Mouse (Mus musculus) CH12.LX (cell line): ENCODE measurements around the gene Dnase1l3. TPM values are rescaled to one million over a fixed set of nuclear protein-coding genes. Genes with fewer than 3 reads are reported as not detected.

ENCODE experiments used
- DNase-seq: peaks from one replicate; pipeline ENCODE4 v3.0.0-alpha.2; 2013; ENCODE audit errors: extremely low read depth
- H3K27ac ChIP-seq: 2 replicates; pipeline ENCODE4 v1.5.1; 2012; ENCODE audit warnings: low read depth, mild to moderate bottlenecking, control low read depth, moderate library complexity; ENCODE audit not compliant: insufficient read depth
- H3K27me3 ChIP-seq: replicated peaks from 2 replicates; pipeline ENCODE3; 2012; ENCODE audit warnings: inconsistent platforms
- H3K36me3 ChIP-seq, 2 experiments: replicated peaks in 1 of 2; 2 replicates each; pipeline versions ENCODE3 to v1.6.1; 2012; ENCODE audit warnings: inconsistent platforms in 1 of 2, low read length in 1 of 2, mild to moderate bottlenecking in 1 of 2, mixed read lengths in 1 of 2, moderate library complexity in 1 of 2; ENCODE audit not compliant: control insufficient read depth in 1 of 2, insufficient read depth in 1 of 2
- H3K4me1 ChIP-seq, 2 experiments: 2 replicates each; pipeline ENCODE4 v1.6.1; 2012; ENCODE audit warnings: inconsistent platforms in 1 of 2, moderate library complexity in 1 of 2; ENCODE audit not compliant: insufficient read depth in 2 of 2, control insufficient read depth in 1 of 2
- H3K4me2 ChIP-seq: 2 replicates; pipeline ENCODE4 v1.6.1; 2012; ENCODE audit warnings: low read depth, mild to moderate bottlenecking, control low read depth; ENCODE audit not compliant: poor library complexity, insufficient read depth, severe bottlenecking
- H3K4me3 ChIP-seq, 3 experiments: fragments of 150-350 bp in 1 of 3; sonication (generic) in 1 of 3; replicated peaks in 1 of 3; 2 replicates each; pipeline versions ENCODE3 to v1.5.1; 2011 to 2012; ENCODE audit warnings: low read depth in 2 of 3, low read length in 2 of 3, mild to moderate bottlenecking in 2 of 3, moderate library complexity in 2 of 3, control low read depth in 1 of 3, improper control_type of control experiment in 1 of 3, inconsistent platforms in 1 of 3, mixed read lengths in 1 of 3; ENCODE audit not compliant: poor library complexity in 1 of 3
- H3K79me2 ChIP-seq: replicated peaks from 2 replicates; pipeline ENCODE4 v1.6.1; 2012; ENCODE audit warnings: mild to moderate bottlenecking, moderate library complexity; ENCODE audit not compliant: control insufficient read depth, poor library complexity, insufficient read depth, severe bottlenecking; ENCODE audit errors: extremely low read depth
- H3K9ac ChIP-seq: 2 replicates; pipeline ENCODE4 v1.6.1; 2012; ENCODE audit warnings: low read depth, mild to moderate bottlenecking, control low read depth, moderate library complexity; ENCODE audit not compliant: insufficient read depth
- H3K9me3 ChIP-seq: replicated peaks from 2 replicates; pipeline ENCODE3; 2012; ENCODE audit warnings: low read length, inconsistent platforms, mixed read lengths
- CHD1 ChIP-seq: IDR thresholded peaks from 2 replicates; pipeline ENCODE4 v1.6.1; 2012; ENCODE audit warnings: low read depth, low read length, improper control_type of control experiment, inconsistent platforms
- E2F4 ChIP-seq: IDR thresholded peaks from 2 replicates; pipeline ENCODE4 v1.6.1; 2011; ENCODE audit warnings: low read depth, low read length, improper control_type of control experiment; ENCODE audit not compliant: insufficient replicate concordance
- EP300 ChIP-seq: IDR thresholded peaks from 2 replicates; pipeline ENCODE4 v1.6.1; 2011; ENCODE audit warnings: low read length, improper control_type of control experiment
- ETS1 ChIP-seq: conservative IDR thresholded peaks from 2 replicates; pipeline ENCODE4 v1.6.1; 2012; ENCODE audit warnings: low read depth, mild to moderate bottlenecking, inconsistent platforms, low read length, improper control_type of control experiment, moderate library complexity
- GABPA ChIP-seq: IDR thresholded peaks from 2 replicates; pipeline ENCODE4 v1.6.1; 2012; ENCODE audit warnings: low read depth, low read length, improper control_type of control experiment, inconsistent platforms; ENCODE audit not compliant: insufficient replicate concordance
- HCFC1 ChIP-seq: IDR thresholded peaks from 2 replicates; pipeline ENCODE4 v1.6.1; 2012; ENCODE audit warnings: low read depth, mild to moderate bottlenecking, inconsistent platforms, low read length, improper control_type of control experiment
- JUN ChIP-seq: IDR thresholded peaks from 2 replicates; pipeline ENCODE4 v1.6.1; 2011; ENCODE audit warnings: low read depth, mild to moderate bottlenecking, low read length, improper control_type of control experiment, moderate library complexity; ENCODE audit not compliant: insufficient read depth
- JUND ChIP-seq: conservative IDR thresholded peaks from 2 replicates; pipeline ENCODE4 v1.6.1; 2011; ENCODE audit warnings: low read depth, low read length, improper control_type of control experiment
- MAFK ChIP-seq: IDR thresholded peaks from 2 replicates; pipeline ENCODE4 v1.6.1; 2011; ENCODE audit warnings: low read length, improper control_type of control experiment; ENCODE audit not compliant: insufficient replicate concordance
- MAX ChIP-seq: IDR thresholded peaks from 2 replicates; pipeline ENCODE4 v1.6.1; 2011; ENCODE audit warnings: low read length, improper control_type of control experiment
- MAZ ChIP-seq: IDR thresholded peaks from 2 replicates; pipeline ENCODE4 v1.6.1; 2012; ENCODE audit warnings: low read depth, mild to moderate bottlenecking, inconsistent platforms, low read length, improper control_type of control experiment, moderate library complexity
- MEF2A ChIP-seq: IDR thresholded peaks from 2 replicates; pipeline ENCODE4 v1.6.1; 2014; ENCODE audit warnings: low read depth, mild to moderate bottlenecking, inconsistent platforms, low read length, improper control_type of control experiment, borderline replicate concordance
- MXI1 ChIP-seq: IDR thresholded peaks from 2 replicates; pipeline ENCODE4 v1.6.1; 2011; ENCODE audit warnings: mild to moderate bottlenecking, low read depth, low read length, improper control_type of control experiment
- PAX5 ChIP-seq: IDR thresholded peaks from 2 replicates; pipeline ENCODE4 v1.6.1; 2012; ENCODE audit warnings: low read length, inconsistent platforms, mixed read lengths
- POLR2A ChIP-seq: IDR thresholded peaks from 2 replicates; pipeline ENCODE4 v1.6.1; 2011; ENCODE audit warnings: low read depth, mild to moderate bottlenecking, improper control_type of control experiment, low read length
- RAD21 ChIP-seq: IDR thresholded peaks from 2 replicates; pipeline ENCODE4 v1.6.1; 2011; ENCODE audit warnings: low read depth, mild to moderate bottlenecking, low read length, improper control_type of control experiment, moderate library complexity
- SIN3A ChIP-seq: IDR thresholded peaks from 2 replicates; pipeline ENCODE4 v1.6.1; 2012; ENCODE audit warnings: low read length, improper control_type of control experiment, inconsistent platforms
- TBP ChIP-seq: conservative IDR thresholded peaks from 2 replicates; pipeline ENCODE4 v1.6.1; 2011; ENCODE audit warnings: low read depth, low read length, improper control_type of control experiment
- ZC3H11A ChIP-seq: IDR thresholded peaks from 2 replicates; pipeline ENCODE4 v1.6.1; 2012; ENCODE audit warnings: low read depth, mild to moderate bottlenecking, inconsistent platforms, low read length, improper control_type of control experiment
- ZKSCAN1 ChIP-seq: IDR thresholded peaks from 2 replicates; pipeline ENCODE4 v1.6.1; 2012; ENCODE audit warnings: low read depth, inconsistent platforms, low read length, improper control_type of control experiment, borderline replicate concordance
- dilution Hi-C: fragments of 300-500 bp; cut with MboI; formaldehyde crosslinking; loops from 2 replicates; pipeline ENCODE4 v1.14.3; 2020; ENCODE audit warnings: low sequenced_read_pairs; ENCODE audit not compliant: extremely low pct_unique_long_range_greater_than_20kb, extremely low pct_ligation_motif_present
- in situ Hi-C: fragments of 300-500 bp; cut with MboI; formaldehyde crosslinking; loops from 3 replicates; pipeline ENCODE4 v1.14.3; 2019; ENCODE audit warnings: low sequenced_read_pairs, low pct_ligation_motif_present, low pct_unique_long_range_greater_than_20kb, mixed read lengths
- polyA plus RNA-seq: library from polyadenylated mRNA; unstranded; fragments of >175 nt; gene quantifications from 2 replicates; pipeline ENCODE4 v1.2.1, GENCODE M21; 2012; ENCODE audit warnings: low read depth; ENCODE audit not compliant: insufficient read length
- total RNA-seq, 2 experiments: library from RNA; depleted of rRNA; stranded (reverse); fragments of 300-350 nt in 1 of 2; fragments of >200 nt in 1 of 2; gene quantifications; 2 replicates each; pipeline ENCODE4 v1.2.3; 2012 to 2014

Gene Dnase1l3
- total and polyA plus RNA-seq, 3 experiments, result 2.5 to 36.0 (median 2.9) TPM

DNA sequence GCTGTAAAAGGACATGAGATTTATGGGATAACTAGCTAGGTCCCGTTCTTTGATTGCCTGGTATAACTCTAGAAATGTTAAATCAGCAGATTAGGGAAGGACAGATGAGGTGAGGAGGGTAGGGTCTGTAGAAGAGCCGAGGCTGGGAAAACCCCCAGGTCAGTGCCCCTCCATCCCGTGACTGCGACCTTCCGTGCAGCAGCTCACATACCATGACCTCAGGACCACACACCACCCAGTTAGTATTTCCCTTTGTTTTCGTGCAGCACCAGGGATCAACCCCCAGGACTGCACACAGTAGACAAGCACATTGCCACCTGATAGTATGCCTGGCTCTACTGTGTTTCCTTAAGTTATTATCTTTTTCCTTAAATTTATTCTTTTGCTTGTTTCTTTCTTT lies 30.1 kb upstream of the Dnase1l3 start:
- peaks cover 0 to 47% of the 10 kb centered on the region in 2 experiments for H3K36me3 ChIP-seq
- no peak overlapping the region for H3K4me2 ChIP-seq
- TF ChIP-seq RAD21, result no peak
- TF ChIP-seq E2F4, result no peak
- TF ChIP-seq ZKSCAN1, result no peak
- TF ChIP-seq MXI1, result no peak
- TF ChIP-seq GABPA, result no peak
- TF ChIP-seq TBP, result no peak
- TF ChIP-seq HCFC1, result no peak
- dilution Hi-C loops, result no loop called here
- no peak overlapping the region for H3K9ac ChIP-seq
- H3K4me3 ChIP-seq, result no peak overlapping the region
- DNase-seq, result no peak
- H3K9me3 ChIP-seq, result no peaks in the 10 kb centered on the region
- no peaks in the 10 kb centered on the region for H3K27me3 ChIP-seq
- in situ Hi-C loops, result no loop called here
- H3K27ac ChIP-seq, result no peak overlapping the region
- peaks cover 2 to 18% of the 10 kb centered on the region in 2 experiments; a peak in 3 of 4 replicates for H3K4me1 ChIP-seq
- H3K79me2 ChIP-seq, result no peaks in the 10 kb centered on the region

DNA sequence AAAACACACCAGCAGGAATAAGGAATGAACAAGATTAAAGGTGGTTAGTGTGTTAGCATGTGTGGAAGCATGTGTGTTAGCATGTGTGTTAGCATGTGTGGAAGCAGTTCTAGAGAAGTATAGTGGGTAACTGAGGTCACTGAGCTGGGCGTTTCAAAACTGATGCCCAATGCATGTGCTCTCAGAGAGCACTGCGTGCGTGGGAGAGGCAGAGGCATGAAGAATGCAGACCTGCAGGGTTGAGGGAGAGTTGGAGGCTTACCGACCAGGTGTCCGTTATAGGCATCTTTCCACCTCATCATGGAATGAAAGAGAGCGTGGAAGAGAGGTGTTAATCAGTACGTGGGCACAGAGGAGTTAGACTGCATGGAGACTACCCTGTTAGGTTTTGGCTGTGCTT lies 26.2 kb upstream of the Dnase1l3 start:
- no peak overlapping the region for H3K9ac ChIP-seq
- H3K79me2 ChIP-seq, result no peaks in the 10 kb centered on the region
- dilution Hi-C loops, result no loop called here
- H3K9me3 ChIP-seq, result peaks cover 4% of the 10 kb centered on the region
- DNase-seq, result no peak
- H3K4me3 ChIP-seq, result no peak overlapping the region
- in situ Hi-C loops, result no loop called here
- H3K4me1 ChIP-seq, result peaks cover 2 to 14% of the 10 kb centered on the region in 2 experiments; a peak in 2 of 4 replicates
- TF ChIP-seq ZC3H11A (no peak), CHD1 (no peak), MAFK (no peak), JUN (no peak), MEF2A (no peak), JUND (no peak), MAZ (no peak), SIN3A (no peak), MAX (no peak), RAD21 (no peak), EP300 (no peak), ETS1 (no peak), PAX5 (no peak), E2F4 (no peak), POLR2A (no peak)
- peaks cover 3 to 39% of the 10 kb centered on the region in 2 experiments for H3K36me3 ChIP-seq
- H3K4me2 ChIP-seq, result no peak overlapping the region
- no peaks in the 10 kb centered on the region for H3K27me3 ChIP-seq
- H3K27ac ChIP-seq, result no peak overlapping the region
